Mouse (Mus musculus): ENCODE data around the gene Thsd4. TPM values are rescaled to one million over a fixed set of nuclear protein-coding genes. Genes with fewer than 3 reads are reported as not detected.

The Thsd4 gene
- polyA plus RNA-seq, 1 experiment from 2014 or later = 5.0 TPM

DNA sequence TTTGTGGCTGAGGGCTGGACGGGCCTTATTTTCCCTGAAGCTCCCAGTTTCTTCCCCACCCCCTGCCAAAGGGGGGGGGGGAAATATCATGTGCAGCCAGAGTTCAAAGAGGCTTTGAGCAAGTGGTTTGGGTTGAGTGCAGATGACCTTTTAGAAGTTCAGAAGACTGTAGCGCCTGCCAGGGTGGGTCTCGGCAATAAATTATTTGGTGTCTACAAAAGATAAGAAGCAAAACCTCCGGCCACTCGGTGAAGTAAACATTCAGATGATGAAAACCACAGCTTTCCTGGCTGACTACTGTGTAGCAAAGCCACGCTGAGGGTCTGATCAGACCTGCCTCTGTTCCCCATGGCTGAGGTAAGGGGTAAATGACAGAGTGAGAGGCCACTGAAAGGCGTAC, 116.1 kb downstream of the Thsd4 start:
- Histone ChIP-seq H3K9ac (replicated peaks; ENCODE audit: low read depth, low read length) (no peak overlapping the region), H3K9me3 (ENCODE audit: control insufficient read depth, low read length) (no peaks in the 10 kb centered on the region), H3K36me3 (ENCODE audit: control insufficient read depth, insufficient read depth) (no peaks in the 10 kb centered on the region), H3K27me3 (replicated peaks; ENCODE audit: control insufficient read depth, insufficient read depth, low read length) (no peaks in the 10 kb centered on the region), H3K4me2 (ENCODE audit: low read length) (no peak overlapping the region), H3K4me3 (replicated peaks; ENCODE audit: low read length) (no peak overlapping the region), H3K4me1 (replicated peaks; ENCODE audit: control insufficient read depth, insufficient read depth, low read length) (no peaks in the 10 kb centered on the region), H3K27ac (ENCODE audit: low read length) (no peak overlapping the region)
- ATAC-seq = no peak
- 77% methylated on average over 7 of the region's 7 CpGs for WGBS

- no peaks in the 10 kb centered on the region for H3K36me3 ChIP-seq (ENCODE audit: control insufficient read depth, insufficient read depth)
- no peaks in the 10 kb centered on the region for H3K27me3 ChIP-seq (replicated peaks; ENCODE audit: control insufficient read depth, insufficient read depth, low read length)
- no peak overlapping the region for H3K4me2 ChIP-seq (ENCODE audit: low read length)
- no peak overlapping the region for H3K9ac ChIP-seq (replicated peaks; ENCODE audit: low read depth, low read length)
- H3K4me3 ChIP-seq (replicated peaks; ENCODE audit: low read length) = no peak overlapping the region
- H3K9me3 ChIP-seq (ENCODE audit: control insufficient read depth, low read length) = no peaks in the 10 kb centered on the region
- no peak overlapping the region for H3K27ac ChIP-seq (ENCODE audit: low read length)
- 91% methylated on average over 6 of the region's 6 CpGs for WGBS
- H3K4me1 ChIP-seq (replicated peaks; ENCODE audit: control insufficient read depth, insufficient read depth, low read length) = no peaks in the 10 kb centered on the region
- no peak for ATAC-seq
These were observed 119.2 kb downstream of the Thsd4 start for GRCm38 (mm10) chr9:60402681-60403080.

DNA sequence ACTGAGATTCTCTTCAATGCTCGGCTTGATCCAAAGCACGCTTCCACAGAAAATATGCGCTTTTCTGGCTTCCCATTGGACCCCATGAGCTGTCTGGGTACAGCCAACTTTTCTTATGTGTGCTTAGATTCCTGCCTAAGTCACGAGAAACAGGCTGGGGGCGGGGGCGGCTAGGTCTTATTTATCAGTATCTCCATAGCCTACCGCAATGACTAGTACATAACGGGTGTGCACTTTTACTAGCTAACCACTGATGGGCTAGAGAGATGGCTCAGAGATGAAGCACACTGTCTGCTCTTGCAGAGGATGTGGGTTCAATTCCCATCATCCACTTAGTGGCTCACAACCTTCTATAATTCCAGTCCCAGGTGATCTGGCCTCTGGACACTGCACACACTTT, 121.8 kb downstream of the Thsd4 start:
- Histone ChIP-seq H3K36me3 (ENCODE audit: control insufficient read depth, insufficient read depth) (no peaks in the 10 kb centered on the region), H3K9ac (replicated peaks; ENCODE audit: low read depth, low read length) (no peak overlapping the region), H3K4me3 (replicated peaks; ENCODE audit: low read length) (no peak overlapping the region), H3K9me3 (ENCODE audit: control insufficient read depth, low read length) (no peaks in the 10 kb centered on the region), H3K4me1 (replicated peaks; ENCODE audit: control insufficient read depth, insufficient read depth, low read length) (no peaks in the 10 kb centered on the region), H3K27me3 (replicated peaks; ENCODE audit: control insufficient read depth, insufficient read depth, low read length) (no peaks in the 10 kb centered on the region), H3K4me2 (ENCODE audit: low read length) (no peak overlapping the region), H3K27ac (ENCODE audit: low read length) (no peak overlapping the region)
- WGBS = 96% methylated on average over 8 of the region's 8 CpGs
- no peak for ATAC-seq

- H3K9ac ChIP-seq (replicated peaks; ENCODE audit: low read depth, low read length) = no peak overlapping the region
- WGBS = 27% methylated on average over 2 of the region's 2 CpGs
- H3K27me3 ChIP-seq (replicated peaks; ENCODE audit: control insufficient read depth, insufficient read depth, low read length) = no peaks in the 10 kb centered on the region
- no peak overlapping the region for H3K4me2 ChIP-seq (ENCODE audit: low read length)
- no peak for ATAC-seq
- no peaks in the 10 kb centered on the region for H3K36me3 ChIP-seq (ENCODE audit: control insufficient read depth, insufficient read depth)
- H3K4me3 ChIP-seq (replicated peaks; ENCODE audit: low read length) = no peak overlapping the region
- no peak overlapping the region for H3K27ac ChIP-seq (ENCODE audit: low read length)
- H3K4me1 ChIP-seq (replicated peaks; ENCODE audit: control insufficient read depth, insufficient read depth, low read length) = no peaks in the 10 kb centered on the region
- no peaks in the 10 kb centered on the region for H3K9me3 ChIP-seq (ENCODE audit: control insufficient read depth, low read length)
These were observed 123.8 kb downstream of the Thsd4 start for GRCm38 (mm10) chr9:60398073-60398472.

GRCm38 (mm10) chr9:60396096-60396495, 125.8 kb downstream of the Thsd4 start:
- Histone ChIP-seq H3K36me3 (ENCODE audit: control insufficient read depth, insufficient read depth) (no peaks in the 10 kb centered on the region), H3K4me3 (replicated peaks; ENCODE audit: low read length) (no peak overlapping the region), H3K9me3 (ENCODE audit: control insufficient read depth, low read length) (no peaks in the 10 kb centered on the region), H3K4me2 (ENCODE audit: low read length) (no peak overlapping the region), H3K27me3 (replicated peaks; ENCODE audit: control insufficient read depth, insufficient read depth, low read length) (no peaks in the 10 kb centered on the region), H3K27ac (ENCODE audit: low read length) (no peak overlapping the region), H3K4me1 (replicated peaks; ENCODE audit: control insufficient read depth, insufficient read depth, low read length) (no peaks in the 10 kb centered on the region), H3K9ac (replicated peaks; ENCODE audit: low read depth, low read length) (no peak overlapping the region)
- no peak for ATAC-seq
- WGBS = 38% methylated on average over 3 of the region's 3 CpGs

- Histone ChIP-seq H3K36me3 (ENCODE audit: control insufficient read depth, insufficient read depth) (no peaks in the 10 kb centered on the region), H3K4me2 (ENCODE audit: low read length) (no peak overlapping the region), H3K9me3 (ENCODE audit: control insufficient read depth, low read length) (no peaks in the 10 kb centered on the region), H3K9ac (replicated peaks; ENCODE audit: low read depth, low read length) (no peak overlapping the region), H3K4me1 (replicated peaks; ENCODE audit: control insufficient read depth, insufficient read depth, low read length) (no peaks in the 10 kb centered on the region), H3K27ac (ENCODE audit: low read length) (no peak overlapping the region), H3K27me3 (replicated peaks; ENCODE audit: control insufficient read depth, insufficient read depth, low read length) (no peaks in the 10 kb centered on the region), H3K4me3 (replicated peaks; ENCODE audit: low read length) (no peak overlapping the region)
- 86% methylated on average over 4 of the region's 4 CpGs for WGBS
- ATAC-seq = no peak
These were observed 128.9 kb downstream of the Thsd4 start for GRCm38 (mm10) chr9:60392916-60393315.

DNA sequence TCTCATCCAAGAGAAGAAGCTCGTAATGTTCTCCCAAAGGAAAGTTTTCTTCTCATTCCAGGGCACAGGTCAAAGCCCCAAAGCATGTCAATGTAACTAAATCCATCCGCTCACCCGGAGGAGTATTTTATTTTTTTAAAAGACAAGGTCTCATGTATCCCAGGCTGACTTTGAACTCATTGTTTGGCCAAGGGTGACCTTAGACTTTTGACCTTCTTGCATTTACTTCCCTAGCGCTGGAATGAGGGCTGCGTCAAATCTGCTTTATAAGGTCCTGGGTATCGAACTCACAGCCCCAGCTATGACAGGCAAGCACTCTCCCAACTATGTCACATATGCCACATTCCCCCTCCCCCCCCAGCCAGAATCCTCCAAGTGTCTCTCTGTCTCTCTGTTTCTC, 137.1 kb downstream of the Thsd4 start:
- Histone ChIP-seq H3K4me3 (replicated peaks; ENCODE audit: low read length) (no peak overlapping the region), H3K4me1 (replicated peaks; ENCODE audit: control insufficient read depth, insufficient read depth, low read length) (no peaks in the 10 kb centered on the region), H3K9me3 (ENCODE audit: control insufficient read depth, low read length) (no peaks in the 10 kb centered on the region), H3K36me3 (ENCODE audit: control insufficient read depth, insufficient read depth) (no peaks in the 10 kb centered on the region), H3K4me2 (ENCODE audit: low read length) (no peak overlapping the region), H3K9ac (replicated peaks; ENCODE audit: low read depth, low read length) (no peak overlapping the region), H3K27ac (ENCODE audit: low read length) (no peak overlapping the region), H3K27me3 (replicated peaks; ENCODE audit: control insufficient read depth, insufficient read depth, low read length) (no peaks in the 10 kb centered on the region)
- no peak for ATAC-seq
- WGBS = 92% methylated on average over 6 of the region's 6 CpGs

- WGBS = 66% methylated on average over 4 of the region's 4 CpGs
- no peaks in the 10 kb centered on the region for H3K27me3 ChIP-seq (replicated peaks; ENCODE audit: control insufficient read depth, insufficient read depth, low read length)
- no peaks in the 10 kb centered on the region for H3K9me3 ChIP-seq (ENCODE audit: control insufficient read depth, low read length)
- no peaks in the 10 kb centered on the region for H3K4me1 ChIP-seq (replicated peaks; ENCODE audit: control insufficient read depth, insufficient read depth, low read length)
- no peak overlapping the region for H3K4me3 ChIP-seq (replicated peaks; ENCODE audit: low read length)
- no peaks in the 10 kb centered on the region for H3K36me3 ChIP-seq (ENCODE audit: control insufficient read depth, insufficient read depth)
- ATAC-seq = no peak
- no peak overlapping the region for H3K27ac ChIP-seq (ENCODE audit: low read length)
- no peak overlapping the region for H3K4me2 ChIP-seq (ENCODE audit: low read length)
- H3K9ac ChIP-seq (replicated peaks; ENCODE audit: low read depth, low read length) = no peak overlapping the region
These were observed 138.9 kb downstream of the Thsd4 start for GRCm38 (mm10) chr9:60382941-60383340.

DNA sequence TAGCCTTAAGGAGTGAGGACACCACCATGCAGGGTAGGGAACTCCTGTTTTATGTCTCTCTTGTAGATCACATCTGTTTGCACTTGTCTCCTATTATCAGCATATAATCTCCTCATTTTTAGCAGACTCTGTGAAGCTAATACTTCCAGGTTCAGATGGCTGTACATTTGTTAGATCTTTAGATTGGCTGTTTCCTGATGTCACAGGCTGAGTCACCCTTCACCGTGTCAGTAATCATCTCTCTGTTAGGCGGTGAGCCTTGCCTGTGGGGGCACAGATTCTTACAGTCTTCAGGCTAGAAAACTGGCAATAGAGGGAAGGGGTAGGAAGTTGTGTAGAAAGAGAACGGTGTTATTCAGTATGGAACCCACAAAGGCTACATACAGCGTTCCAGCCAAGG, 139.3 kb downstream of the Thsd4 start:
- ATAC-seq = no peak

DNA sequence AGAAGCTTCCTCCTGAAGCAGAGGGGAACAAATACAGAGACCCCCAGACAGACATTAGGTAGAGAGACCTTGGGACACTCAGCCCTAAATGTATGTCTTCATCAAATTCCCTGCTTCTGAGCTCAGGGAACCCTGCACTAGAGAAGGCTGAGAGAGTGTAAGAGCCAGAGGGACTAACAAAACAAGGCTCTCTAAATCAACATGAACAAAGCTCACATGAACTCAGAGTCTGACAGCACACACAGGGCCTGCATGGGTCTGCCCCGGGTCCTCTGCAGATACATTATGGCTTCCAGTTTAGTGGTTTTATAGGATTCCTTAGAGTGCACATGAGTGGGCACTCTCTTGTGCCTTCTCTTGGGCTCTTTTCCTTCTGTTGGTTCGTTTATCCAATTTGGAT, 140.8 kb downstream of the Thsd4 start:
- Histone ChIP-seq H3K36me3 (ENCODE audit: control insufficient read depth, insufficient read depth) (no peaks in the 10 kb centered on the region), H3K9me3 (ENCODE audit: control insufficient read depth, low read length) (no peaks in the 10 kb centered on the region), H3K27me3 (replicated peaks; ENCODE audit: control insufficient read depth, insufficient read depth, low read length) (no peaks in the 10 kb centered on the region), H3K4me3 (replicated peaks; ENCODE audit: low read length) (no peak overlapping the region), H3K4me2 (ENCODE audit: low read length) (no peak overlapping the region), H3K27ac (ENCODE audit: low read length) (no peak overlapping the region), H3K4me1 (replicated peaks; ENCODE audit: control insufficient read depth, insufficient read depth, low read length) (no peaks in the 10 kb centered on the region), H3K9ac (replicated peaks; ENCODE audit: low read depth, low read length) (no peak overlapping the region)
- 81% methylated on average over 2 of the region's 2 CpGs for WGBS
- no peak for ATAC-seq

More for the DNA sequence above, 139.3 kb downstream of the Thsd4 start:
- H3K9ac ChIP-seq (replicated peaks; ENCODE audit: low read depth, low read length) = no peak overlapping the region
- no peaks in the 10 kb centered on the region for H3K27me3 ChIP-seq (replicated peaks; ENCODE audit: control insufficient read depth, insufficient read depth, low read length)
- no peaks in the 10 kb centered on the region for H3K4me1 ChIP-seq (replicated peaks; ENCODE audit: control insufficient read depth, insufficient read depth, low read length)
- 75% methylated on average over 4 of the region's 4 CpGs for WGBS
- no peak overlapping the region for H3K4me2 ChIP-seq (ENCODE audit: low read length)
- H3K27ac ChIP-seq (ENCODE audit: low read length) = no peak overlapping the region
- H3K4me3 ChIP-seq (replicated peaks; ENCODE audit: low read length) = no peak overlapping the region
- H3K36me3 ChIP-seq (ENCODE audit: control insufficient read depth, insufficient read depth) = no peaks in the 10 kb centered on the region
- H3K9me3 ChIP-seq (ENCODE audit: control insufficient read depth, low read length) = no peaks in the 10 kb centered on the region
